Mouse (Mus musculus) cerebellum, adult (tissue): Measurements from ENCODE around the gene Itk.
A peak's percentile ranks its signal among the peaks of the same experiment; 100 is the strongest.
"Not testable (repeated sequence)": the region's sequence is repeated elsewhere in the genome, so short reads cannot be mapped to it uniquely, and the experiment has no call there.

Experiments
- ATAC-seq: cut with Nextera tagmentation; 2 replicates; pipeline ENCODE4 v1.9.2; 2017; ENCODE audit warnings: mild to moderate bottlenecking, moderate library complexity, mixed read lengths; ENCODE audit not compliant: insufficient number of reproducible peaks, low FRiP score, low TSS enrichment

Gene Itk

GRCm38 (mm10) chr11:46389336-46390117, at the start of gene Itk:
Gene Itk (minus strand): TSS chr11:46389515.
- ATAC-seq, result no peak

- 0 out of 2 replicates have a peak, but pooled peaks have one; percentile 16 for ATAC-seq
Measured at GRCm38 (mm10) chr11:46437459-46438000, 48.2 kb upstream of the Itk start.

GRCm38 (mm10) chr11:46436760-46437458, 47.6 kb upstream of the Itk start, which contains the start of gene Med7:
Gene Med7 (plus strand): TSS chr11:46436925.
- peak; percentile 100 for ATAC-seq

GRCm38 (mm10) chr11:46435363-46435762, 46.0 kb upstream of the Itk start:
- ATAC-seq, result no peak

GRCm38 (mm10) chr11:46431129-46431528, 41.8 kb upstream of the Itk start:
- peak; percentile 90 for ATAC-seq

GRCm38 (mm10) chr11:46430123-46430522, 40.8 kb upstream of the Itk start:
- ATAC-seq, result no peak

- ATAC-seq, result not testable (repeated sequence)
Measured at GRCm38 (mm10) chr11:46428131-46428530, 38.8 kb upstream of the Itk start.

- no peak for ATAC-seq
Measured at GRCm38 (mm10) chr11:46421086-46421888, 32.0 kb upstream of the Itk start.

GRCm38 (mm10) chr11:46418860-46419259, 29.5 kb upstream of the Itk start:
- ATAC-seq, result no peak

GRCm38 (mm10) chr11:46418438-46418837, 29.1 kb upstream of the Itk start:
- no peak for ATAC-seq

- ATAC-seq, result no peak
Measured at GRCm38 (mm10) chr11:46410018-46410563, 20.8 kb upstream of the Itk start.

- ATAC-seq, result peak; percentile 40; the same call in 1 of the 2 replicates
Measured at GRCm38 (mm10) chr11:46406721-46407120, 17.4 kb upstream of the Itk start.

GRCm38 (mm10) chr11:46404986-46405385, 15.7 kb upstream of the Itk start:
- ATAC-seq, result no peak

GRCm38 (mm10) chr11:46401555-46401954, 12.2 kb upstream of the Itk start:
- no peak for ATAC-seq

- no peak for ATAC-seq
Measured at GRCm38 (mm10) chr11:46398933-46399383, 9.6 kb upstream of the Itk start.

GRCm38 (mm10) chr11:46398473-46398872, 9.2 kb upstream of the Itk start:
- ATAC-seq, result no peak

GRCm38 (mm10) chr11:46397900-46398299, 8.6 kb upstream of the Itk start:
- ATAC-seq, result no peak

- no peak for ATAC-seq
Measured at GRCm38 (mm10) chr11:46396860-46397179, 7.5 kb upstream of the Itk start.

- no peak for ATAC-seq
Measured at GRCm38 (mm10) chr11:46396167-46396859, 7.0 kb upstream of the Itk start, which contains the start of gene Fam71b. Gene Fam71b (plus strand): TSS chr11:46396559.

- ATAC-seq, result no peak
Measured at GRCm38 (mm10) chr11:46395698-46396097, 6.4 kb upstream of the Itk start.
